Mouse (Mus musculus) lung, embryonic 16.5 days (tissue): ENCODE measurements around the gene Ccr6. TPM values are rescaled to one million over a fixed set of nuclear protein-coding genes. Genes with fewer than 3 reads are reported as not detected.
A peak's percentile ranks its signal among the peaks of the same experiment; 100 is the strongest.

ENCODE experiments used
- ATAC-seq: fragments of 200-750 bp; cut with Nextera tagmentation; 2 replicates; pipeline ENCODE4 v1.8.0; 2017; ENCODE audit warnings: low read depth, mild to moderate bottlenecking, moderate library complexity
- H3K27ac ChIP-seq: fragments of 300-500 bp; sonication (generic); 2 replicates; pipeline ENCODE4 v1.5.1; 2014; ENCODE audit warnings: mild to moderate bottlenecking, control low read depth, low read length
- H3K27me3 ChIP-seq: fragments of 300-500 bp; sonication (generic); 2 replicates; pipeline ENCODE4 v1.6.1; 2014; ENCODE audit warnings: low read depth, low read length, mixed read lengths; ENCODE audit not compliant: control insufficient read depth, insufficient read depth
- H3K36me3 ChIP-seq: fragments of 300-500 bp; sonication (generic); 2 replicates; pipeline ENCODE4 v1.6.1; 2014; ENCODE audit warnings: low read length; ENCODE audit not compliant: control insufficient read depth, insufficient read depth
- H3K4me1 ChIP-seq: fragments of 300-500 bp; sonication (generic); replicated peaks from 2 replicates; pipeline ENCODE4 v1.6.1; 2014; ENCODE audit warnings: low read length, mixed read lengths; ENCODE audit not compliant: control insufficient read depth, insufficient read depth
- H3K4me2 ChIP-seq: fragments of 300-500 bp; sonication (generic); 2 replicates; pipeline ENCODE4 v1.6.1; 2014; ENCODE audit warnings: low read depth, low read length, control low read depth
- H3K4me3 ChIP-seq: fragments of 300-500 bp; sonication (generic); 2 replicates; pipeline ENCODE4 v1.5.1; 2014; ENCODE audit warnings: mild to moderate bottlenecking, low read length, control low read depth
- H3K9ac ChIP-seq: fragments of 300-500 bp; sonication (generic); 2 replicates; pipeline ENCODE4 v1.6.1; 2014; ENCODE audit warnings: low read length, control low read depth
- H3K9me3 ChIP-seq: fragments of 300-500 bp; sonication (generic); 2 replicates; pipeline ENCODE4 v1.6.1; 2016; ENCODE audit warnings: low read length; ENCODE audit not compliant: control insufficient read depth
- whole genome bisulfite sequencing: fragments of 180-500 bp; shearing (Covaris S2); extraction: QIAGEN DNeasy Blood & Tissue Kit; methylation state at CpG from one replicate; pipeline ENCODE4 v1.1.7; 2014; 5-methylcytosine and 5-hydroxymethylcytosine counted together
- polyA plus RNA-seq: library from polyadenylated mRNA; unstranded; fragments of >200 nt; fragmentation: Nextera tagmentation; extraction: Ambion mirVana; gene quantifications from 2 replicates; pipeline ENCODE4 v1.2.1, GENCODE M21; 2015

The Ccr6 gene
- polyA plus RNA-seq, 1 experiment from 2014 or later = 0.23 TPM

DNA sequence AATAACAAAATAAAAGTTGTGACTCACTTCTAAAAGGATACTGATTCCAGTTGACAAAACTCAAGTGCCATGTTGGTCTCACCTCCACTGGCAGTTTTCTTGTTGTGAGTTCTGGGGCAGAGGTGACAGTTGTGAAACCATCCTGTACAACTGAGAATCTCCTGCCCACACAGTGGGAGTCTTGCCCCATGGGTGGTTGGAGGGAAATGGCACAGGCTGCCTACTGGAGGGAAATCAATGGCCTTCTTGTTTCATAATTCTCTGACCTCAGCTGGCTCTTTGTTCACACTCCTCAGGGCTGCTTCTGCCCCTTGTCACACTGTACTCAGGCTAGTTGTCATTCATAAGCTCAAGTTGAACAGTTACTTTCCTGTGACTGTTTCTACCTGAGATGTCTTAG, 63.7 kb downstream of the Ccr6 start:
- no peaks in the 10 kb centered on the region for H3K9me3 ChIP-seq
- no peaks in the 10 kb centered on the region for H3K36me3 ChIP-seq
- no peak overlapping the region for H3K4me2 ChIP-seq
- H3K4me1 ChIP-seq = no peaks in the 10 kb centered on the region
- no peak overlapping the region for H3K27ac ChIP-seq
- no peak for ATAC-seq
- no peaks in the 10 kb centered on the region for H3K27me3 ChIP-seq
- H3K4me3 ChIP-seq = no peak overlapping the region
- H3K9ac ChIP-seq = no peak overlapping the region

DNA sequence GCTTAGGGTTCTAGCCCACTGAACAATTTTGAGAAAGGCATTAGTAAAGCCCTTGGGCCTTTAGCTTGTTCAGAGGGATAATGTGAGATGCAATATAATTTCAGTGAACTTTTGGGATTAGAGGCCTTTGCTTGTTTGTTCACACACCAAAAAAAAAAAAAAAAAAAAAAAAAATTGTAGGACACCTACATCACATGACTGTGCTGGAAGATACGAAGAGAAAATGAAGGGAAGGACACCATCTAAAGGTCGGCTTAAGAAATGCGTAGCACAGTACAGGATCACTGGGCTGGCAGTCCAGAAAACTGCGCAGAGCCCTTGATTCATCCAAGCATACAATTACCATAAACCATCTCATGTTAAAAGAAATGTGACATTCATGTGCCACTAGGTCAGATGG, 65.7 kb downstream of the Ccr6 start:
- Histone ChIP-seq H3K4me2 (no peak overlapping the region), H3K9ac (no peak overlapping the region), H3K36me3 (no peaks in the 10 kb centered on the region), H3K4me1 (no peaks in the 10 kb centered on the region), H3K4me3 (no peak overlapping the region), H3K27ac (no peak overlapping the region), H3K27me3 (no peaks in the 10 kb centered on the region), H3K9me3 (no peaks in the 10 kb centered on the region)
- ATAC-seq = no peak
- 77% methylated on average over 4 of the region's 4 CpGs for WGBS

GRCm38 (mm10) chr17:8302772-8303438, 67.1 kb downstream of the Ccr6 start:
- WGBS = 71% methylated on average over 7 of the region's 7 CpGs
- ATAC-seq = no peak
- no peaks in the 10 kb centered on the region for H3K27me3 ChIP-seq
- no peaks in the 10 kb centered on the region for H3K9me3 ChIP-seq
- no peak overlapping the region for H3K4me2 ChIP-seq
- no peaks in the 10 kb centered on the region for H3K36me3 ChIP-seq
- H3K27ac ChIP-seq = no peak overlapping the region
- H3K9ac ChIP-seq = no peak overlapping the region
- no peaks in the 10 kb centered on the region for H3K4me1 ChIP-seq
- H3K4me3 ChIP-seq = no peak overlapping the region

- no peak for ATAC-seq
- H3K4me2 ChIP-seq = no peak overlapping the region
- WGBS = 31% methylated on average over 5 of the region's 5 CpGs
Observed at GRCm38 (mm10) chr17:8303671-8304070, 67.8 kb downstream of the Ccr6 start.

GRCm38 (mm10) chr17:8305801-8306200, 70.0 kb downstream of the Ccr6 start:
- no peaks in the 10 kb centered on the region for H3K4me1 ChIP-seq
- no peaks in the 10 kb centered on the region for H3K27me3 ChIP-seq
- H3K36me3 ChIP-seq = no peaks in the 10 kb centered on the region
- no peak for ATAC-seq
- H3K4me3 ChIP-seq = no peak overlapping the region
- no peak overlapping the region for H3K9ac ChIP-seq
- H3K27ac ChIP-seq = peak overlapping the region; percentile 24; the same call in 1 of the 2 replicates
- no peak overlapping the region for H3K4me2 ChIP-seq
- WGBS = 33% methylated on average over 3 of the region's 3 CpGs
- H3K9me3 ChIP-seq = no peaks in the 10 kb centered on the region

More at GRCm38 (mm10) chr17:8303671-8304070, 67.8 kb downstream of the Ccr6 start:
- no peaks in the 10 kb centered on the region for H3K9me3 ChIP-seq
- no peaks in the 10 kb centered on the region for H3K36me3 ChIP-seq
- no peaks in the 10 kb centered on the region for H3K27me3 ChIP-seq
- no peak overlapping the region for H3K27ac ChIP-seq
- H3K4me3 ChIP-seq = no peak overlapping the region
- no peaks in the 10 kb centered on the region for H3K4me1 ChIP-seq
- H3K9ac ChIP-seq = no peak overlapping the region

Other genes starting within 250 kb of the Ccr6 start
- gene Gm49673, start 88.3 kb upstream of the Ccr6 start, polyA plus RNA-seq = 0.24 TPM in 1 of 2 replicates, not detected in the other
- 40.1 TPM in 2 replicates for gene Rnaset2a, start 87.9 kb upstream of the Ccr6 start, polyA plus RNA-seq
- gene Fgfr1op, start 70.5 kb upstream of the Ccr6 start, polyA plus RNA-seq = 38.4 and 39.5 TPM in 2 replicates
- gene Mpc1, start 46.9 kb downstream of the Ccr6 start, polyA plus RNA-seq = 196 and 202 TPM in 2 replicates
- gene Sft2d1, start 75.1 kb downstream of the Ccr6 start, polyA plus RNA-seq = 78.9 and 83.6 TPM in 2 replicates
- gene Prr18, start 101.4 kb downstream of the Ccr6 start, polyA plus RNA-seq = 1.5 and 1.6 TPM in 2 replicates
- 0.62 and 0.73 TPM in 2 replicates for gene T2, start 119.9 kb downstream of the Ccr6 start, polyA plus RNA-seq
- 0.13 and 0.40 TPM in 2 replicates for gene T, start 198.4 kb downstream of the Ccr6 start, polyA plus RNA-seq